Mouse (Mus musculus) spleen, postnatal 36 days (tissue): ENCODE measurements around the gene Slc4a3.
A peak's percentile ranks its signal among the peaks of the same experiment; 100 is the strongest.

Experiments used
- DNase-seq, 2 experiments: peaks; one replicate each; pipeline ENCODE4 v3.0.0; 2022; ENCODE audit warnings: low spot score in 2 of 2, mixed read lengths in 1 of 2

The Slc4a3 gene

DNA sequence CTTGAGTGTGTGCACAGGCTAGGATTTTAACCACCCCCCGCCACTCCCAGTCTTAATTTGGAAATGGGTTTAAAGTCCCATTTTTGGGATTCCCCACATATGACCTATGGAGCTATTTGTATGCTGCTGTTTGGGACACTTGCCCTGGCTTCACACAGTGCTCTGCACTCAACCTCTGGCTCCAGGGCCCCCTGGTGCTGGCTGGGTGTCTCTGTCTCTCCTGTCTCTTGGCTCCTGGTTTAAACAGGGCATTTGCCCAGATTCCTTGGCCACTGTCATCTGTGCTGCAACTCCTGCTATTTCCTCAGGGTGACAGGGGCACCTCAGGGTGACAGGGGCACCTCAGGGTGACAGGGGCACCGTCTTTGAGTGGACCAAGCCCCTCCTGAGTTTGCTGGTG is 50.8 kb downstream of the Slc4a3 start:
- DNase-seq = no peak

DNA sequence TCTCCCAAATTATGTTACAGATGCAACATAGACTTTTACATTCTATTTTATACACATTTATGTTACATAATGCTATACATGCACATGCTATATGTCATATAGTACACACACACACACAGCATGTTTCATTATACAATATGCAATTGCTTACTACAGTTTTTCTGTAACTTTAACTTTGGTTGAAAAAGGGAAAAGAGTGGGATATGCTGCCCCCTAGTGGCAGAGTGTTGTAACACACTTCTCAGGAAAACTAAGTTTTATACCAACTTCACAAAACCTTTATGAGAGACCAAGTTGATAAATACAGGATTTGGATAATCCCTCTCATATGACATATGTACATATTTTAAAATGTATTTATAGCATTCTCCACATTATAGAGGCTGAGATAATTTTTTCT is 51.6 kb downstream of the Slc4a3 start:
- DNase-seq = peak; percentile 10 to 45

DNA sequence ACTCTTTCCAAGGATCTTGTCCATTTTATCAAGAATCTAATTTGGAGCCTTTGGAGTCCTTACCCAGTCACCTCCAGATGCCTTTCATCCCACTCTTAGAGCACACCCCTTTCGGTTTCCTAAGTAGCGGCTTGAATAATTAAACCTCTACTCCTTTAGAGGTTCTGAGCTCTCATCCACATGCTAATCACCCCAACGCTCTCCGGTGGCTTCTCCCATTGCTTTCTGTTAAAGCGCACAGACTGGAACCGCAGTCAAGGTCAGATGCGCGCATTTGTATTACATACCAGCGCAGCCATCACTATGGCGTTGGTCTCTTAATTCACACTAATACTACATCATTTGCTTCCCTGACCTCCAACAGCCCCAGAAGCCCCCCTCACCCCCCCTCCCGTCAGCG is 55.7 kb downstream of the Slc4a3 start:
- no peak for DNase-seq

GRCm38 (mm10) chr1:75603584-75603983 is 57.5 kb downstream of the Slc4a3 start:
- DNase-seq = no peak

GRCm38 (mm10) chr1:75608225-75608624 is 62.2 kb downstream of the Slc4a3 start:
- no peak for DNase-seq

GRCm38 (mm10) chr1:75608625-75609263 is 62.7 kb downstream of the Slc4a3 start:
- DNase-seq = no peak

- DNase-seq = no peak
Observed at GRCm38 (mm10) chr1:75609264-75609662, 63.2 kb downstream of the Slc4a3 start.

GRCm38 (mm10) chr1:75610553-75610952 is 64.5 kb downstream of the Slc4a3 start:
- no peak for DNase-seq
